In the genomic region with DNA sequence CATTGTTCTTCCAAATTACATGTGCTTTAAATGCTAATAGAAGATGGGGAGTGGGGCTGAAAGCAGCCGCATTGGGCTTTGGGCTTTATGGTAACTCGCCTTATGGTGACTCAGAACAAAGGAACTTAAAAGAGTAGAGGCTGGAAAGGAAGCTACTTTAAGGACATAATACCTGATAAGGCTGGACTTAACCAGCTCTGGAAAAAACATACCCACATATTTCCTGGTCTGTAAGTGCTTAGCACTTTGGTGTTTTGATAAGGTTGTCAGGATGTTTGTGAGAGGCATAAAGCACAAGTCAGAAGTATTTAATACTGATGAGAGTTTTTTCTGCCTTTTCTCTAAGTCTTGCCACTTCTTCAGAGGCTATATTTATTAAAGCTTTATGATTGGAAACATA, we compare ENCODE assay signal across 17 mouse cellular contexts.
DNase-seq lines count a peak whose midpoint lies in the region; ATAC-seq and TF ChIP-seq lines count a peak whose summit lies in the region.
"Had no signal": no experiment of that assay in that cellular context is flagged by ENCODE, and none has a peak within 500 bp of the region (broad histone marks: within the 10 kb centered on the region; RNA-seq: fewer than 3 reads in every experiment).

No protein-coding gene starts in this region.

- no peak for TF ChIP-seq CTCF in liver, postnatal 0 days (IDR thresholded peaks at IDR 0.05; ENCODE audit: low read depth)

- peak; percentile 66; the same call in 1 of the 2 replicates for ATAC-seq in heart, embryonic 12.5 days (ENCODE audit: insufficient number of reproducible peaks, low FRiP score)
- ATAC-seq in liver, embryonic 12.5 days = no peak
- no peak for ATAC-seq in liver, postnatal 0 days
- no peak for ATAC-seq in liver, embryonic 15.5 days (ENCODE audit: insufficient read depth)
- ATAC-seq: hindbrain, embryonic 16.5 days; midbrain, embryonic 15.5 days had no signal

- H3K27ac ChIP-seq in heart, embryonic 12.5 days (ENCODE audit: poor library complexity, severe bottlenecking) = peak overlapping the region; percentile 74; the same call in 1 of the 2 replicates
- 0 out of 2 replicates have a peak overlapping the region, but pooled peaks have one; percentile 84 for H3K27ac ChIP-seq in liver, embryonic 12.5 days
- no peak overlapping the region for H3K27ac ChIP-seq in liver, postnatal 0 days (ENCODE audit: low read depth)
- 0 out of 2 replicates have a peak overlapping the region, but pooled peaks have one; percentile 4 for H3K27ac ChIP-seq in liver, embryonic 15.5 days (replicated peaks)
- H3K27ac ChIP-seq: gastrocnemius, adult 2 months; heart, adult 2 months; layer of hippocampus, adult 2 months; midbrain, embryonic 15.5 days had no signal

- H3K4me2 ChIP-seq in heart, embryonic 12.5 days = no peak overlapping the region
- H3K4me2 ChIP-seq in liver, embryonic 12.5 days = no peak overlapping the region
- H3K4me2 ChIP-seq in liver, postnatal 0 days (ENCODE audit: low read depth, low read length) = no peak overlapping the region
- H3K4me2 ChIP-seq in liver, embryonic 15.5 days = no peak overlapping the region
- H3K4me2 ChIP-seq: midbrain, embryonic 15.5 days had no signal

- 7% methylated on average over 2 of the region's 2 CpGs for WGBS in heart, embryonic 12.5 days
- WGBS in liver, embryonic 12.5 days (ENCODE audit: insufficient replicate concordance) = 15% methylated on average over 2 of the region's 2 CpGs
- 48% methylated on average over 2 of the region's 2 CpGs for WGBS in liver, postnatal 0 days (ENCODE audit: insufficient replicate concordance)
- 14% methylated on average over 2 of the region's 2 CpGs for WGBS in liver, embryonic 15.5 days (ENCODE audit: insufficient replicate concordance)

- peaks cover 59% of the 10 kb centered on the region for H3K4me1 ChIP-seq in heart, embryonic 12.5 days (replicated peaks)
- H3K4me1 ChIP-seq in liver, embryonic 12.5 days = peaks cover 71% of the 10 kb centered on the region
- H3K4me1 ChIP-seq in liver, postnatal 0 days (ENCODE audit: insufficient read depth) = peaks cover 16% of the 10 kb centered on the region
- peaks cover 48% of the 10 kb centered on the region for H3K4me1 ChIP-seq in liver, embryonic 15.5 days (replicated peaks)
- H3K4me1 ChIP-seq: midbrain, embryonic 15.5 days had no signal

- H3K9ac ChIP-seq in heart, embryonic 12.5 days = no peak overlapping the region
- no peak overlapping the region for H3K9ac ChIP-seq in liver, embryonic 12.5 days
- H3K9ac ChIP-seq in liver, postnatal 0 days (replicated peaks) = no peak overlapping the region
- H3K9ac ChIP-seq in liver, embryonic 15.5 days = no peak overlapping the region
- H3K9ac ChIP-seq: midbrain, embryonic 15.5 days had no signal

- peaks cover 19% of the 10 kb centered on the region for H3K36me3 ChIP-seq in heart, embryonic 12.5 days
- peaks cover 9% of the 10 kb centered on the region; the same call in 1 of the 2 replicates for H3K36me3 ChIP-seq in liver, embryonic 12.5 days
- 0 out of 2 replicates have a peak, but pooled peaks cover 5% of the 10 kb centered on the region for H3K36me3 ChIP-seq in liver, postnatal 0 days (replicated peaks; ENCODE audit: insufficient read depth, low read length)
- H3K36me3 ChIP-seq in liver, embryonic 15.5 days (replicated peaks) = 0 out of 2 replicates have a peak, but pooled peaks cover 7% of the 10 kb centered on the region
- H3K36me3 ChIP-seq: midbrain, embryonic 15.5 days had no signal

- no peaks in the 10 kb centered on the region for H3K27me3 ChIP-seq in heart, embryonic 12.5 days (replicated peaks)
- H3K27me3 ChIP-seq in liver, embryonic 12.5 days (replicated peaks) = no peaks in the 10 kb centered on the region
- H3K27me3 ChIP-seq in liver, postnatal 0 days (ENCODE audit: insufficient read depth, low read length) = no peaks in the 10 kb centered on the region
- H3K27me3 ChIP-seq in liver, embryonic 15.5 days = no peaks in the 10 kb centered on the region
- H3K27me3 ChIP-seq: megakaryocyte, embryonic 14.5 days; midbrain, embryonic 15.5 days had no signal

- H3K4me3 ChIP-seq in heart, embryonic 12.5 days = no peak overlapping the region
- H3K4me3 ChIP-seq in liver, embryonic 12.5 days = no peak overlapping the region
- no peak overlapping the region for H3K4me3 ChIP-seq in liver, postnatal 0 days (ENCODE audit: low read depth, low read length)
- H3K4me3 ChIP-seq in liver, embryonic 15.5 days (replicated peaks) = no peak overlapping the region
- H3K4me3 ChIP-seq: gastrocnemius, adult 2 months; heart, adult 2 months; layer of hippocampus, adult 2 months; midbrain, embryonic 15.5 days had no signal

- intact Hi-C loops in heart, postnatal 14 days (cut with DNase I) = no loop called here

- no peaks in the 10 kb centered on the region for H3K9me3 ChIP-seq in heart, embryonic 12.5 days (replicated peaks)
- H3K9me3 ChIP-seq in liver, embryonic 12.5 days (replicated peaks) = no peaks in the 10 kb centered on the region
- H3K9me3 ChIP-seq in liver, postnatal 0 days (ENCODE audit: low read length) = no peaks in the 10 kb centered on the region
- no peaks in the 10 kb centered on the region for H3K9me3 ChIP-seq in liver, embryonic 15.5 days (replicated peaks)
- H3K9me3 ChIP-seq: megakaryocyte, embryonic 14.5 days; midbrain, embryonic 15.5 days had no signal

- no peak for DNase-seq in heart, postnatal 14 days
- no peak for DNase-seq in liver, postnatal 0 days
- peak; percentile 36 for DNase-seq in CD4-positive helper T cell, adult 2 months (ENCODE audit: low read depth, low spot score)
- DNase-seq in urinary bladder, adult 18-20 months (ENCODE audit: low spot score in 2 of 2) = no peak
- DNase-seq: cerebellum, adult 8-10 months; gastrocnemius, adult 2 months; heart, adult 2 months; kidney, adult 18-20 months; kidney, postnatal 10 days; thymus, postnatal 14 days had no signal

- TF ChIP-seq EP300 in liver, postnatal 0 days (IDR thresholded peaks at IDR 0.05; ENCODE audit: low read depth) = no peak
